Mouse (Mus musculus): ENCODE measurements around the gene Hspa1a. TPM values are rescaled to one million over a fixed set of nuclear protein-coding genes. Genes with fewer than 3 reads are reported as not detected.
"Not testable (repeated sequence)": the region's sequence is repeated elsewhere in the genome, so short reads cannot be mapped to it uniquely, and the experiment has no call there.

Gene Hspa1a
- polyA plus RNA-seq, 1 experiment: not detected

- H3K4me3 ChIP-seq (ENCODE audit: insufficient read depth, low read depth, low read length): no peak overlapping the region
- H3K4me1 ChIP-seq (ENCODE audit: control insufficient read depth, insufficient read depth, low read length): peaks cover 8% of the 10 kb centered on the region; the same call in 1 of the 2 replicates
- TF ChIP-seq POLR2A (IDR thresholded peaks at IDR 0.05; ENCODE audit: insufficient read depth, low read depth, low read length) (no peak), CTCF (IDR thresholded peaks at IDR 0.05; ENCODE audit: insufficient read depth, low read depth, low read length) (no peak)
- no peak overlapping the region for H3K27ac ChIP-seq (ENCODE audit: insufficient read depth, low read depth, low read length)
These were observed 11.1 kb downstream of the Hspa1a start for GRCm38 (mm10) chr17:34960702-34961493.

DNA sequence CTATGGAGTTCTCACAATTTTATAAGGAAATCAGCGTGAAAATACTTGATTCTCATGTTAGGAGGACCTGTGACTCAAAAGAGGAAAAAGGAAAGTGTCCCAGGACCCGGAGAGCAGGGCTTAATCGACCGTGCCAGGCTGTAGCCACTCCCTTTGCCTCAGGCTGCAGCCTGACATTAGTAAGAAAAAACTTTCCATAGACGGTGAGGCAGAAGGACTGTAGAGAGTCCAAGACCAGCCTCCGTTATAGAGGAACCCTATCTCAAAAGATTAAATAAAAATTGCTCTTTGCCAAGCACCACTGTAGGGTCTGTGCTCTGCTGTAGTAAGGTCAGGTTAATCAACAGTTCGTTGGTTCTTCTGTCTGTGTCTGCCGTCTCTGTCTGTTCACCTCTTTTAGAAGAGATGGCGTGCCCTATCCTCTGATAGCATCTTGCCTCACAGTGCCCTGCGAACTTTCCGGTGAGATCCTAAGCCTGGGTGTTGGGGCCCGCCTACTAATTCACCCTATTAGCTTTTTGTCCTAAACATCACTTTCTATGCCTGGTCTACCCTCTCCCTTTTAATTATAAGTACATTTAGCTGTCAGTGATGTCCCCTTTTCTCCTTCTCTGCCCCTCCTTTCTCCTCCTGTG lies 12.0 kb downstream of the Hspa1a start:
- H3K27ac ChIP-seq (ENCODE audit: insufficient read depth, low read depth, low read length): no peak overlapping the region
- H3K4me1 ChIP-seq (ENCODE audit: control insufficient read depth, insufficient read depth, low read length): peaks cover 5% of the 10 kb centered on the region; the same call in 1 of the 2 replicates
- TF ChIP-seq CTCF (IDR thresholded peaks at IDR 0.05; ENCODE audit: insufficient read depth, low read depth, low read length) (no peak), POLR2A (IDR thresholded peaks at IDR 0.05; ENCODE audit: insufficient read depth, low read depth, low read length) (no peak)
- WGBS: 13% methylated on average over 12 of the region's 12 CpGs
- H3K4me3 ChIP-seq (ENCODE audit: insufficient read depth, low read depth, low read length): no peak overlapping the region

GRCm38 (mm10) chr17:34959130-34959778 lies 12.7 kb downstream of the Hspa1a start, which contains the start of gene Hspa1b:
Hspa1b (minus strand) TSS chr17:34959238.
- H3K27ac ChIP-seq (ENCODE audit: insufficient read depth, low read depth, low read length): peak within 1 kb of the TSS; percentile 78
- peak; percentile 47 for TF ChIP-seq POLR2A (IDR thresholded peaks at IDR 0.05; ENCODE audit: insufficient read depth, low read depth, low read length)
- H3K4me3 ChIP-seq (ENCODE audit: insufficient read depth, low read depth, low read length): peak within 1 kb of the TSS; percentile 49
- WGBS: under 1% methylated on average over 32 of the region's 32 CpGs
- H3K4me1 ChIP-seq (ENCODE audit: control insufficient read depth, insufficient read depth, low read length): not testable (repeated sequence)

DNA sequence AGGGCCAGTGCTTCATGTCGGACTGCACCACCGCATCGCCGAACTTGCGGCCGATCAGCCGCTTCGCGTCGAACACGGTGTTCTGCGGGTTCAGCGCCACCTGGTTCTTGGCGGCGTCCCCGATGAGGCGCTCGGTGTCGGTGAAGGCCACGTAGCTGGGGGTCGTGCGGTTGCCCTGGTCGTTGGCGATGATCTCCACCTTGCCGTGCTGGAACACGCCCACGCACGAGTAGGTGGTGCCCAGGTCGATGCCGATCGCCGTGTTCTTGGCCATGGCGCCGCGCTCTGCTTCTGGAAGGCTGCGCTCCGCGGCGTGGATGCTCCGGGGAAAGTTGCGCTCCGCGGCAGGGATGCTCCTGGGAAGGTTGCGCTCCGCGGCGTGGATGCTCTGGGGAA lies 13.2 kb downstream of the Hspa1a start:
- WGBS: 0% methylated on average over 27 of the region's 47 CpGs
- H3K4me1 ChIP-seq (ENCODE audit: control insufficient read depth, insufficient read depth, low read length); H3K27ac ChIP-seq (ENCODE audit: insufficient read depth, low read depth, low read length): not testable (repeated sequence)
- peak overlapping the region; percentile 49 for H3K4me3 ChIP-seq (ENCODE audit: insufficient read depth, low read depth, low read length)

DNA sequence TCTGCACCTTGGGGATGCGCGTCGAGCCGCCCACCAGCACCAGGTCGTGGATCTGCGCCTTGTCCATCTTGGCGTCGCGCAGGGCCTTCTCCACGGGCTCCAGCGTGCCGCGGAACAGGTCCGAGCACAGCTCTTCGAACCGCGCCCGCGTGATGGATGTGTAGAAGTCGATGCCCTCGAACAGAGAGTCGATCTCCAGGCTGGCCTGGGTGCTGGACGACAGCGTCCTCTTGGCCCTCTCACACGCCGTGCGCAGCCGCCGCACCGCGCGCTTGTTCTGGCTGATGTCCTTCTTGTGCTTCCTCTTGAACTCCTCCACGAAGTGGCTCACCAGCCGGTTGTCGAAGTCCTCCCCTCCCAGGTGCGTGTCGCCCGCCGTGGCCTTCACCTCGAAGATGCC lies 14.0 kb downstream of the Hspa1a start:
- WGBS: 21% methylated on average over 31 of the region's 40 CpGs
- not testable (repeated sequence) for H3K4me1 ChIP-seq (ENCODE audit: control insufficient read depth, insufficient read depth, low read length); H3K27ac ChIP-seq (ENCODE audit: insufficient read depth, low read depth, low read length); H3K4me3 ChIP-seq (ENCODE audit: insufficient read depth, low read depth, low read length)

- whole genome bisulfite sequencing: 9% methylated on average over 39 of the region's 40 CpGs
- H3K27ac ChIP-seq (ENCODE audit: insufficient read depth, low read depth, low read length); H3K4me3 ChIP-seq (ENCODE audit: insufficient read depth, low read depth, low read length); H3K4me1 ChIP-seq (ENCODE audit: control insufficient read depth, insufficient read depth, low read length): not testable (repeated sequence)
These were observed 14.7 kb downstream of the Hspa1a start for GRCm38 (mm10) chr17:34957291-34957690.

DNA sequence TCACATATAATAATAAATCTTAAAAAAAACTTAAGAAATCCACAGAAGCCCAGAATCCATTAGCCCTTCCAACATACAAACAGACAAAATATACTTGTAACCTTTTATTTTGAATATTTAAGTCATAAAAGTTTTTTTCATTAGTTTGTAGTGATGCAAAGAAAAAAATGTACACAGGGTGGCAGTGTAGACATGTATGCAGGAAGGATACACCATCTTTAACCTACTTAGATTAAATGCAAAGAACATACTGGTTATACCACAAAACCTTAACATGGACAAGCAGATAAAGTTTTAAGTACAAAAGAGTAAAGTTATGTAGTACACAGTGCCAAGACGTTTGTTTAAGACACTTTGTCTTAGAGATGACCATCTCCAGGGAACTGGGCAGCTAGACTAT lies 15.6 kb downstream of the Hspa1a start:
- no peak overlapping the region for H3K4me3 ChIP-seq (ENCODE audit: insufficient read depth, low read depth, low read length)
- no peak overlapping the region for H3K27ac ChIP-seq (ENCODE audit: insufficient read depth, low read depth, low read length)
- TF ChIP-seq POLR2A (IDR thresholded peaks at IDR 0.05; ENCODE audit: insufficient read depth, low read depth, low read length) (no peak), CTCF (IDR thresholded peaks at IDR 0.05; ENCODE audit: insufficient read depth, low read depth, low read length) (no peak)
- WGBS: 39% methylated on average over 1 of the region's 1 CpGs
- peaks cover 5% of the 10 kb centered on the region; the same call in 1 of the 2 replicates for H3K4me1 ChIP-seq (ENCODE audit: control insufficient read depth, insufficient read depth, low read length)

DNA sequence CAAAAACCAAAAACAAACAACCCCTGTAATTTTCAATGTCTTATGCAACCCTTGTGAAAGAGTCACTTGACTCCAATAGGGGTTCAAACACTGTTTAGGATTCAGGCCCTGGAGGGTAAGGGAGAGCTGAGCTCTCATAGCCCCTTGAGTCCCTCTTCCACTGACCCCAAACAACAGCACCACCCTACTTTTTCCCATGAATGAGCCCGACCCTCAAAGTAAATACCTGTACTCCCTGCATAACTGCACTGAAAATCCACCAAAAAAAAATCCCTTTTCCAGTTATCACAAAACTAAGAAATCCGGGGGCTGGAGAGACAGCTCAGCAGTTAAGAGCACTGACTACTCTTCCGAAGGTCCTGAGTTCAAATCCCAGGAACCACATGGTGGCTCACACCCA lies 16.1 kb downstream of the Hspa1a start:
- Histone ChIP-seq H3K4me1 (ENCODE audit: control insufficient read depth, insufficient read depth, low read length) (peaks cover 5% of the 10 kb centered on the region; the same call in 1 of the 2 replicates), H3K4me3 (ENCODE audit: insufficient read depth, low read depth, low read length) (no peak overlapping the region), H3K27ac (ENCODE audit: insufficient read depth, low read depth, low read length) (no peak overlapping the region)
- WGBS: 79% methylated on average over 3 of the region's 3 CpGs
- no peak for TF ChIP-seq POLR2A (IDR thresholded peaks at IDR 0.05; ENCODE audit: insufficient read depth, low read depth, low read length)

DNA sequence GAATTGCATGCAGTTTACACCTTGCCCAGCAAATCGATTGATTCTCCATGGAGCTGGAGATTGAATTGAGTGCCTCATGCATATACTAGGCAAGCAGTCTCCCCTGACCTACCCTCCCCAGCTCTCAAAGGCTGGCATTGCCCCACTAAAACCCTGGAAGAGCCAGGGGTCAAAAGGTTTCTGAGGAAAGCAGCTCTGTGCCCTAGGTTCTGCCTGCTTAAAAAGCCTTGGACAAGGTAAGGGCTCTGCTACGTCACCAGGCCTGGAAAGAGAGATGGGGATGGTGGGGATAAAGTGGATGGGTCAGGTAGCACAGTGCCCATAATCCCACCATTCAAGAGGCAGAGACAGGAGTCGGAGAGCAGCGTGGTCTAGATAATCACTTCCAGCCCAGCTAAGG lies 17.1 kb downstream of the Hspa1a start:
- TF ChIP-seq POLR2A (IDR thresholded peaks at IDR 0.05; ENCODE audit: insufficient read depth, low read depth, low read length) (no peak), CTCF (IDR thresholded peaks at IDR 0.05; ENCODE audit: insufficient read depth, low read depth, low read length) (no peak)
- Histone ChIP-seq H3K4me3 (ENCODE audit: insufficient read depth, low read depth, low read length) (no peak overlapping the region), H3K4me1 (ENCODE audit: control insufficient read depth, insufficient read depth, low read length) (peaks cover 5% of the 10 kb centered on the region; the same call in 1 of the 2 replicates), H3K27ac (ENCODE audit: insufficient read depth, low read depth, low read length) (no peak overlapping the region)
- 78% methylated on average over 4 of the region's 4 CpGs for WGBS

All from olfactory bulb, adult 2 months (tissue).